8 mouse cellular contexts compared by ENCODE assay signal in the genomic region with DNA sequence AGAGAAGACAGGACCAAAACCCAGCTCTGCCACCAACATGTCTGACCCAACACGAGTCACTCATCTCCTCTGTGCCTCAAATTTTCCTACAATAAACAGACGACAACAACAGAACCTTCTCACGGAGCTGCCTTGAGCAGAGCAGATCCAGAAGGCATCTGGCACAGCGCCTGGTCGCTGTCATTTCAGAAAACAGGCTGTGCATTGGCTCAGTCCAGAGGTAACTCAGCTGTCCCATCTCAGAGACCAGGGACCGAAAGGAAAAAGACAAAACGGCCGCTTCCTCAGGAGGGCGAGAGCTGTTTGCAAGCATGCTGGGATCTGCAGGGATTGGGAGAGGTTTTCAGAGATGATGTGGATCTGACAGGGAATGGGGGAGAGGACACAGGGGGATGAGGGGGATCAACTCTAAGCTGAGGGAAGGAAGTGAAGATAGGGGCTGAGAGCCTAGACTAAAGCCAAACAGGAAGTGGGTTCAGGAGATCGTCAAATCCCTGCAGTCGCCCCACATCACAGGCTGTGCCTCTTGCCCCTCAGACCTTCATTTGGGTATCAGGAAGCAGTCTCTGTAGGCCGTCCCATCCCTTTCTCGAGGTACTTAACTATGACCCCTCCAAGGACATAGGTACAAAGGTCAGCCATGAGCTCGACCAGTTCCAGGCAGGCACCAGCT. TPM values are rescaled to one million over a fixed set of nuclear protein-coding genes. Genes with fewer than 3 reads are reported as not detected.
DNase-seq lines count a peak whose midpoint lies in the region; ATAC-seq lines count a peak whose summit lies in the region.

No protein-coding gene starts in this region.

- H3K36me3 ChIP-seq in liver, embryonic 13.5 days: peaks cover 75% of the 10 kb centered on the region

- peak overlapping the region; percentile 94 for H3K4me3 ChIP-seq in liver, embryonic 13.5 days (replicated peaks)

- 0 out of 2 replicates have a peak, but pooled peaks cover 4% of the 10 kb centered on the region for H3K9me3 ChIP-seq in liver, embryonic 13.5 days (replicated peaks)

- no peaks in the 10 kb centered on the region for H3K27me3 ChIP-seq in liver, embryonic 13.5 days

- peak overlapping the region; percentile 100 for H3K9ac ChIP-seq in liver, embryonic 13.5 days

- peak; percentile 9 for ATAC-seq in granulocyte monocyte progenitor cell, adult 5-6 weeks (replicated peaks; ENCODE audit: poor library complexity, severe bottlenecking)
- ATAC-seq in liver, embryonic 13.5 days (ENCODE audit: low read depth): no peak

- DNase-seq in layer of hippocampus, adult 9-11 months: peak; percentile 37
- no peak for DNase-seq in layer of hippocampus, postnatal 36 days
- DNase-seq in adrenal gland, postnatal 25 days: peak; percentile 25
- no peak for DNase-seq in liver, embryonic 13.5 days
- DNase-seq in thymus, postnatal 4 days: no peak
- no peak for DNase-seq in retina, postnatal 1 day
- no peak for DNase-seq in ovary, adult 18-20 months (ENCODE audit: low spot score)

- 42% methylated on average over 14 of the region's 14 CpGs for WGBS in liver, embryonic 13.5 days (ENCODE audit: insufficient replicate concordance)

- peak overlapping the region; percentile 79 for H3K4me2 ChIP-seq in liver, embryonic 13.5 days

- peaks cover 79% of the 10 kb centered on the region for H3K4me1 ChIP-seq in liver, embryonic 13.5 days (replicated peaks)

- peak overlapping the region; percentile 100 for H3K27ac ChIP-seq in liver, embryonic 13.5 days

RNA-seq across cellular contexts. Expression of a gene that starts 4.6 kb away (rescaled TPM):
- total RNA-seq in layer of hippocampus, postnatal 36 days (2021): 10 to 100 TPM; 18.5 to 18.8 TPM
- 10.4 and 14.3 TPM in 2 replicates for total RNA-seq in adrenal gland, postnatal 25 days (2021)
- 20.8 and 24.6 TPM in 2 replicates for total RNA-seq in granulocyte monocyte progenitor cell, adult 5-6 weeks (2014; fragmentation: Nextera tagmentation)
- 24.1 TPM in 2 replicates for total RNA-seq in granulocyte monocyte progenitor cell, adult 5-6 weeks (2017)
- 133 and 143 TPM in 2 replicates for polyA plus RNA-seq in liver, embryonic 13.5 days (2015; fragmentation: Nextera tagmentation; extraction: Ambion mirVana)

RNA-seq across cellular contexts. Expression of a gene that starts 29.2 kb away (rescaled TPM):
- 10 to 100 TPM; 21.8 to 22.2 TPM for total RNA-seq in layer of hippocampus, postnatal 36 days (2021)
- 18.8 and 22.0 TPM in 2 replicates for total RNA-seq in adrenal gland, postnatal 25 days (2021)
- total RNA-seq in granulocyte monocyte progenitor cell, adult 5-6 weeks (2014; fragmentation: Nextera tagmentation): 25.5 and 33.3 TPM in 2 replicates
- total RNA-seq in granulocyte monocyte progenitor cell, adult 5-6 weeks (2017): 26.7 and 26.8 TPM in 2 replicates
- polyA plus RNA-seq in liver, embryonic 13.5 days (2015; fragmentation: Nextera tagmentation; extraction: Ambion mirVana): 23.4 and 26.9 TPM in 2 replicates

RNA-seq across cellular contexts. Expression of a gene that starts 42.9 kb away (rescaled TPM):
- 10 to 100 TPM; 19.6 to 20.8 TPM for total RNA-seq in layer of hippocampus, postnatal 36 days (2021)
- total RNA-seq in adrenal gland, postnatal 25 days (2021): 19.7 and 19.8 TPM in 2 replicates
- 27.9 and 36.4 TPM in 2 replicates for total RNA-seq in granulocyte monocyte progenitor cell, adult 5-6 weeks (2014; fragmentation: Nextera tagmentation)
- 33.9 and 37.4 TPM in 2 replicates for total RNA-seq in granulocyte monocyte progenitor cell, adult 5-6 weeks (2017)
- polyA plus RNA-seq in liver, embryonic 13.5 days (2015; fragmentation: Nextera tagmentation; extraction: Ambion mirVana): 28.6 and 29.9 TPM in 2 replicates

RNA-seq across cellular contexts. Expression of a gene that starts 43.0 kb away (rescaled TPM):
- 10 to 100 TPM; 11.8 to 12.5 TPM for total RNA-seq in layer of hippocampus, postnatal 36 days (2021)
- 11.3 and 11.5 TPM in 2 replicates for total RNA-seq in adrenal gland, postnatal 25 days (2021)
- total RNA-seq in granulocyte monocyte progenitor cell, adult 5-6 weeks (2014; fragmentation: Nextera tagmentation): 27.8 and 29.2 TPM in 2 replicates
- 23.6 and 27.2 TPM in 2 replicates for total RNA-seq in granulocyte monocyte progenitor cell, adult 5-6 weeks (2017)
- 2.5 and 4.0 TPM in 2 replicates for polyA plus RNA-seq in liver, embryonic 13.5 days (2015; fragmentation: Nextera tagmentation; extraction: Ambion mirVana)

Comparison
In these comparisons a context has a peak if more than half of its experiments do, and no peak if none do; other contexts are left out.
1. DNase-seq: peak in layer of hippocampus, adult 9-11 months (single experiment) and adrenal gland, postnatal 25 days (single experiment); none in layer of hippocampus, postnatal 36 days (0 of 2), liver, embryonic 13.5 days (single experiment), thymus, postnatal 4 days (single experiment), retina, postnatal 1 day (single experiment) and ovary, adult 18-20 months (single experiment).